Mouse (Mus musculus) bone marrow macrophage, adult 2 months (primary cell): ENCODE measurements around the gene Lrrn3. TPM values are rescaled to one million over a fixed set of nuclear protein-coding genes. Genes with fewer than 3 reads are reported as not detected.

Experiments
- H3K27ac ChIP-seq: 2 replicates; pipeline ENCODE4 v1.5.1; 2012; ENCODE audit warnings: low read depth, low read length; ENCODE audit not compliant: insufficient read depth
- H3K4me1 ChIP-seq: 2 replicates; pipeline ENCODE4 v1.6.1; 2012; ENCODE audit warnings: low read length; ENCODE audit not compliant: control insufficient read depth, insufficient read depth
- H3K4me3 ChIP-seq: 2 replicates; pipeline ENCODE4 v1.5.1; 2012; ENCODE audit warnings: mild to moderate bottlenecking, low read length, moderate library complexity; ENCODE audit not compliant: insufficient read depth
- CTCF ChIP-seq: IDR thresholded peaks from 2 replicates; pipeline ENCODE4 v1.5.1; 2012; ENCODE audit warnings: low read depth, mild to moderate bottlenecking, low read length, moderate library complexity
- POLR2A ChIP-seq: IDR thresholded peaks from 2 replicates; pipeline ENCODE4 v1.6.1; 2012; ENCODE audit warnings: mild to moderate bottlenecking, low read depth, low read length, borderline replicate concordance
- polyA plus RNA-seq: library from polyadenylated mRNA; stranded (reverse); fragments of >200 nt; gene quantifications from 2 replicates; pipeline ENCODE4 v1.2.4, GENCODE M21; 2012; ENCODE audit not compliant: missing spikeins, insufficient read depth, insufficient read length

Gene Lrrn3
- polyA plus RNA-seq, 1 experiment, result not detected

DNA sequence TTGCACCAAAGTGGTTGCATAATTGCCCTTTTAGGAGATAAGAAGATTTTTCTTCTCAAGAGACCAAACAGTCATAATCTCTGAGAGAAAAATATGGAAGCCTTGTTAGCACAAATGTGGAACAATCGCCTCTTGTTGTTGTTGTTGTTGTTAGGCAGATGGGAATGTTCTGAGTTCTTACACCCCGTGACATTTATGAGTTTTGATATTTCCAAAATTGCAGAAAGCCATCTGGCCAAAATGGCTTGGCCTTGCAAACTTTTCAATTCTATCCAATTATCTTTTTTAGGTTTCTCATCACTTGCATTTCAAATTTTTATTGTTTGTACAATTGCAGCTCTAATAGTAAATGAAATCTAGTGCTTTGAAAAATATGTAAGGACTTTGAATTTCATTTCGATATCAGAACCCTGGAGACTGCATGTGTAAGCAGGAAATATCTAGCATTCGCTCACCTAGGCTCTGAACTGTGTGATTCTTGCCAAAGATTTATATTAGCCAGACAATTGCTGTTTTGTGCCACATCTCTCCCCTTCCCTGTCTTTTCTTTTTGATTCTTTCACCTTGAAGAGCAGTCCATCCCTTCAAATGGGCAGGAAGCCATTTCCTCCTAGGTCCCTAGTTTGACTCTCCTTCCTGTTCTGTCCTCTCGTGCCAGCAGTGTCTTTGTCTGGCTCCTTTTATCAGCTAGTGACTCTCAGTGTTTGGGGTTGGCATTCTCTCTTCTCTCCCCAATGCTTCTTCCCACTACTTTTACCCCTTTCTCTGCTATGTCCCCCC, 49.8 kb downstream of the Lrrn3 start:
- Histone ChIP-seq H3K27ac (no peak overlapping the region), H3K4me1 (peaks cover 2% of the 10 kb centered on the region; the same call in 1 of the 2 replicates), H3K4me3 (no peak overlapping the region)
- TF ChIP-seq POLR2A (no peak), CTCF (no peak)

DNA sequence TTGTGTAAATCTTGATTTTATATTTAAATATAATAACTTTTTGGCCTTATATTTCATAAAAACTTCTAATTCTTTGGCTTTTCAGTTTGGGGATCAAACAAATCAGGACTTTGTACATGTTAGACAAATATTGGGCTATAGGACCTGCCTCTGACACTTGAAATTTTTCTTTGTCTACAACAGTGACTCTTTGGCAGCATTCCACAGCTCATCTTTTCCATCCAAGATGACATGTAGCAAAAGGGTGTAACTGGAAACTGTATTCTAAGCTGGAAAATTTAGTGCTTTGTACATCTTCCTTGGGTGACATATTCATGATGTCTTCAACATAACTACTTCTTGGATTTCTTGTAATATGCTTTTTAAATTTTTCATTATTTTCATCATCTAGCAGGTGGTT, 57.4 kb downstream of the Lrrn3 start:
- no peak overlapping the region for H3K4me3 ChIP-seq
- H3K27ac ChIP-seq, result no peak overlapping the region
- no peaks in the 10 kb centered on the region for H3K4me1 ChIP-seq
- TF ChIP-seq CTCF, result no peak
- TF ChIP-seq POLR2A, result no peak

DNA sequence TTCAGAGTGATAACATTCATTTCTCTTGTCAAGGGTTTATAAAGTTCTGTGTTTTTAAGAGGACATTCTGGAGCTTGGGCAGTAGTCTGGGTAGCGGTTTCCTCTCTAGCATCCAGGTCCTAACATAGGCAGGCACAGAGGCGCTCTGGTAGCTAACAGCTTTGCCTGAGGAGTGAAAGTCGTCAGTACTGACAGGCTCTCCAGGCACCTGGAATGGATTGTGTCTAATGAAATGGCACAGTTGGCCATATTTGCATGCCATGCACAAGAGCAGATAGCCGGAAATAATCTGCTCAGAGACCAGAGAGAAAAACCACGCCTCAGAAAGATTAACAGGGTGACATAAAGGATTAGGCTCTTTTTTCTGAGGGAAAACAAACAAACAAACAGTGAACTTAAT, 58.8 kb downstream of the Lrrn3 start:
- TF ChIP-seq CTCF (no peak), POLR2A (no peak)
- no peak overlapping the region for H3K27ac ChIP-seq

GRCm38 (mm10) chr12:41425101-41425679, 61.0 kb downstream of the Lrrn3 start:
- no peak for TF ChIP-seq CTCF
- H3K4me3 ChIP-seq, result no peak overlapping the region
- H3K4me1 ChIP-seq, result no peaks in the 10 kb centered on the region
- no peak overlapping the region for H3K27ac ChIP-seq

More for the DNA sequence above, 58.8 kb downstream of the Lrrn3 start:
- Histone ChIP-seq H3K4me3 (no peak overlapping the region), H3K4me1 (no peaks in the 10 kb centered on the region)

DNA sequence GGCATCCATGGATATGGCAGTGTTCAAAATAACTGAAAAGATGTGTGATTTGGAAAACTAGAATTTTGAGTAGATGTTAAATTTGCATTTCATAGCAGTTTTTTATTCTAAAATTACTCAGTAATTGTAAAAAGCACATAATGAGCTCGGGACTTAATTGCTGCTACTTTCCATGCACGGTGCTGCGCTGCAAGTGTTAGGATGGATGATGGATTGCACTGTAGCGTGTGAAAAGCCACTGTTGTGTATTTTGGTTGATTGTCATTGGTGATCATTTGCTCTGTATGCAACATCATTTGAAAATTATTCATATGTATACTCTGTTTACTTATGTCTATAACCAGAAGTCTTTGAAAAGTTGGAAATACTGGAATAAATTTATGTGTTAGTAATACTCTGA, 68.3 kb downstream of the Lrrn3 start:
- no peaks in the 10 kb centered on the region for H3K4me1 ChIP-seq
- no peak overlapping the region for H3K4me3 ChIP-seq
- no peak overlapping the region for H3K27ac ChIP-seq
- no peak for TF ChIP-seq POLR2A
- TF ChIP-seq CTCF, result no peak

DNA sequence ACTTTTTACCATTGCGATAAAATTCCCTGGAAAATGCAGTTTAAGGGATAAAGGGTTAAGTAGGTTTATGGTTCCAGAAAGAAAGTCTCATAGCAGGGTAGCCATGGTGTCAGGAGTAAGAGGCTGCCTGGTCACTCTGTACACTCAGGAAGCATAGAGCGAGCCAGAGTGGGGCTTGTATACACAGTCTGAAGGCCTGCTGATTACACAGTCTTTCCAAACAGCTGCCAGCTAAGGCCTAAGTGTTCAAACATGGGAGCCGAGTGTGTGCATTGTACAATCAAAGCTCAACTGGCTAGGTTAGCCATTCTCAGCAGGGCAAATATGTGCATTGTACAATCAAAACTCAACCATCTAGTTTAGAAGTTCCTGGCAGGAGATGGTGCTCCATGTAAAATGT, 69.1 kb downstream of the Lrrn3 start:
- Histone ChIP-seq H3K4me1 (no peaks in the 10 kb centered on the region), H3K27ac (no peak overlapping the region), H3K4me3 (no peak overlapping the region)
- no peak for TF ChIP-seq CTCF
- no peak for TF ChIP-seq POLR2A

GRCm38 (mm10) chr12:41416635-41417034, 69.6 kb downstream of the Lrrn3 start:
- Histone ChIP-seq H3K4me3 (no peak overlapping the region), H3K27ac (no peak overlapping the region), H3K4me1 (no peaks in the 10 kb centered on the region)
- no peak for TF ChIP-seq POLR2A
- TF ChIP-seq CTCF, result no peak

DNA sequence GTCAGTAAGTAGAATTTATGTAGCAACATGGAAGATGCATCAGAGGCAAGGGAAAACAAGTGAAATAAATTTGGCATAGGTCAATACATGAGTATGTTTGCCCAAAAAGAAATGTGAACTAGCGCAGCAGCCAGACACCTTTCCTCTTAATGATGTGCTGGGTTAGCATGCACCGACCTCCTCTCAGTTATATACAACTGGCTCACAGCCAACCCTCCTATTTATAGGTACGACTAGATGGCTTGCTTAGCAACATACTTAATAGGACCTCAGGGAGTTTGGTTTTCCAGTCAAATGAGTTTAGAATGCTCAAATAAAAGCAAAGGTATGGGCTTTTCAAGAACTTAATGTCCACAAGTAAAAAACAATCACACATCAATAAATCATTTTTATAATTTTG, 76.8 kb downstream of the Lrrn3 start:
- TF ChIP-seq CTCF (no peak), POLR2A (no peak)
- no peak overlapping the region for H3K27ac ChIP-seq
- peaks cover 6% of the 10 kb centered on the region for H3K4me1 ChIP-seq
- H3K4me3 ChIP-seq, result no peak overlapping the region

GRCm38 (mm10) chr12:41401923-41402322, 84.3 kb downstream of the Lrrn3 start:
- Histone ChIP-seq H3K27ac (no peak overlapping the region), H3K4me3 (no peak overlapping the region), H3K4me1 (no peaks in the 10 kb centered on the region)
- TF ChIP-seq CTCF, result no peak
- TF ChIP-seq POLR2A, result no peak
